Mouse (Mus musculus) stomach, postnatal 0 days (tissue): ENCODE measurements around the gene Tmeff2.

ENCODE experiments used
- CTCF ChIP-seq: IDR thresholded peaks from 2 replicates; pipeline ENCODE4 v1.5.1; 2016; ENCODE audit warnings: antibody characterized with exemption, low read depth, mild to moderate bottlenecking, moderate library complexity
- EP300 ChIP-seq: optimal IDR thresholded peaks from 2 replicates; pipeline ENCODE3; 2016; ENCODE audit warnings: antibody characterized with exemption

DNA sequence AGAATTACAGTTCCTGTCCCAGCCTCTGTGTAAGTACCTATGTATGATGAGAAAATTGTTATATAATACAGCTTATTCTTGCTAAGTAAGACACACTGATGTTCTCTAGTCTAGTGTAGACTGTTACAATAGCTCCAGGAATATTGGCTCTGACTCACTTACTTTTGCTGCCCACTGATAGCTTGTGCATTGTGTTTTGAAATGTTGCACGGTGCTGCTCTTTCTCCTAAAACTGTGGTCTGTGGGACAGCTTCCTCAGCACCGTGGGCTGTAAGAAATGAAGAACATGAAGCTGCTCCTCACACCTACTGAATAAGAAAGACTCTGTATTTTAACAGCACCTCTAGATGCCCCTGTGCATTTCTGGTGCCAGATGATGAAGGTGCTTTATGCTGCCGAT is 168.4 kb downstream of the Tmeff2 start:
- no peak for TF ChIP-seq CTCF
- no peak for TF ChIP-seq EP300
